Mouse (Mus musculus) liver, adult 2 months (tissue): ENCODE measurements around the gene Cfap299.
A peak's percentile ranks its signal among the peaks of the same experiment; 100 is the strongest.

Source experiments
- CTCF ChIP-seq: fragments of 200-500 bp; IDR thresholded peaks from 2 replicates; pipeline ENCODE4 v1.5.1; 2011; ENCODE audit warnings: low read depth, low read length, control low read depth
- POLR2A ChIP-seq: fragments of 200-500 bp; IDR thresholded peaks from 2 replicates; pipeline ENCODE4 v1.6.1; 2011; ENCODE audit warnings: low read length, control low read depth; ENCODE audit not compliant: insufficient read depth; ENCODE audit errors: extremely low read depth

GRCm38 (mm10) chr5:98410060-98410459 is 81.0 kb downstream of the Cfap299 start:
- no peak for TF ChIP-seq POLR2A
- peak; percentile 42; the same call in 1 of the 2 replicates for TF ChIP-seq CTCF
